Mouse (Mus musculus) left cerebral cortex, adult 2 months (tissue): ENCODE results near the gene Hps5. TPM values are rescaled to one million over a fixed set of nuclear protein-coding genes. Genes with fewer than 3 reads are reported as not detected.

ENCODE experiments used
- DNase-seq, 2 experiments: peaks; one replicate each; pipeline ENCODE4 v3.0.0; 2021 to 2022; ENCODE audit warnings: low spot score in 2 of 2, mixed read lengths in 1 of 2; ENCODE audit errors: extremely low spot score in 1 of 2
- H3K27ac ChIP-seq: fragments of 200-600 bp; 2 replicates; pipeline ENCODE4 v1.8.1; 2022
- H3K4me3 ChIP-seq: fragments of 200-600 bp; 2 replicates; pipeline ENCODE4 v1.8.1; 2022
- CTCF ChIP-seq: fragments of 200-600 bp; IDR thresholded peaks from 2 replicates; pipeline ENCODE4 v1.8.1; 2022; ENCODE audit warnings: antibody characterized with exemption, mild to moderate bottlenecking, moderate library complexity
- intact Hi-C: fragments of 180-260 bp; cut with DNase I; formaldehyde crosslinking; loops from one replicate; pipeline ENCODE4 v1.15.1; 2025
- long read RNA-seq, 2 experiments: library from polyadenylated mRNA; stranded (forward); transcript quantifications; one replicate each; pipeline ENCODE4 v2.0.0; 2021; ENCODE audit warnings: borderline mapping rate in 2 of 2
- total RNA-seq, 2 experiments: library from RNA; stranded (reverse); gene quantifications; 2 replicates each; pipeline ENCODE4 v1.2.3; 2021

Gene Hps5
- 10 to 100 TPM; 14.6 to 16.8 TPM for total RNA-seq
- long read RNA-seq, experiment 1, full-length matches to known transcripts = 1 of 7 reads
- long read RNA-seq, experiment 1, partial matches to known transcripts = 1 of 7 reads
- long read RNA-seq, experiment 1, other reads (novel, unspliced or antisense) = 5 of 7 reads
- long read RNA-seq, experiment 2, full-length matches to known transcripts = 3 of 14 reads
- long read RNA-seq, experiment 2, partial matches to known transcripts = 0 of 14 reads
- long read RNA-seq, experiment 2, other reads (novel, unspliced or antisense) = 11 of 14 reads

GRCm38 (mm10) chr7:46795287-46796205, at the start of gene Hps5, which contains the start of gene Gtf2h1:
Gene Hps5, minus strand, starts transcription at chr7:46796064.
Gene Gtf2h1, plus strand, starts transcription at chr7:46796103.
- intact Hi-C loops = loop anchor here (5.0 kb wide), 2 partner anchors 52 to 212 kb away; partner anchors contain the start of gene Spty2d1
- TF ChIP-seq CTCF = no peak; the same call in 1 of the 2 replicates
- H3K27ac ChIP-seq = peak within 1 kb of the TSS; percentile 99
- peak within 1 kb of the TSS; percentile 92 for H3K4me3 ChIP-seq
- DNase-seq = peak; percentile 97 to 98

- intact Hi-C loops = loop anchor here (5.0 kb wide), 2 partner anchors 48 to 162 kb away; partner anchors contain the start of genes Gtf2h1, Hps5 and Spty2d1
- TF ChIP-seq CTCF = no peak
- peak; percentile 92 to 97 for DNase-seq
- peak overlapping the region; percentile 93 for H3K4me3 ChIP-seq
- H3K27ac ChIP-seq = peak overlapping the region; percentile 95
Observed at GRCm38 (mm10) chr7:46845211-46845977, 49.5 kb upstream of the Hps5 start.

GRCm38 (mm10) chr7:46843576-46843975, 47.7 kb upstream of the Hps5 start:
- Histone ChIP-seq H3K4me3 (no peak overlapping the region), H3K27ac (no peak overlapping the region)
- DNase-seq = no peak
- intact Hi-C loops = no loop called here
- TF ChIP-seq CTCF = no peak

GRCm38 (mm10) chr7:46842278-46842677, 46.4 kb upstream of the Hps5 start:
- intact Hi-C loops = no loop called here
- H3K27ac ChIP-seq = no peak overlapping the region
- no peak overlapping the region for H3K4me3 ChIP-seq
- no peak for TF ChIP-seq CTCF
- DNase-seq = no peak

GRCm38 (mm10) chr7:46840787-46841525, 45.1 kb upstream of the Hps5 start, which contains the start of gene Ldha:
Gene Ldha, plus strand, starts transcription at chr7:46841475.
- no peak within 1 kb of the TSS for H3K27ac ChIP-seq
- TF ChIP-seq CTCF = no peak
- intact Hi-C loops = no loop called here
- H3K4me3 ChIP-seq = no peak within 1 kb of the TSS
- no peak for DNase-seq

GRCm38 (mm10) chr7:46840326-46840725, 44.5 kb upstream of the Hps5 start:
- intact Hi-C loops = no loop called here
- Histone ChIP-seq H3K27ac (no peak overlapping the region), H3K4me3 (no peak overlapping the region)
- no peak for DNase-seq
- TF ChIP-seq CTCF = no peak

GRCm38 (mm10) chr7:46839861-46840260, 44.0 kb upstream of the Hps5 start:
- Histone ChIP-seq H3K27ac (peak overlapping the region; percentile 92), H3K4me3 (no peak overlapping the region)
- TF ChIP-seq CTCF = no peak
- no peak for DNase-seq
- intact Hi-C loops = no loop called here

GRCm38 (mm10) chr7:46839446-46839845, 43.6 kb upstream of the Hps5 start:
- no peak for DNase-seq
- Histone ChIP-seq H3K27ac (peak overlapping the region; percentile 92), H3K4me3 (no peak overlapping the region; the same call in 1 of the 2 replicates)
- TF ChIP-seq CTCF = no peak
- intact Hi-C loops = no loop called here

- DNase-seq = peak; percentile 71
Observed at GRCm38 (mm10) chr7:46838891-46839302, 43.0 kb upstream of the Hps5 start.

GRCm38 (mm10) chr7:46838104-46838671, 42.3 kb upstream of the Hps5 start:
- Histone ChIP-seq H3K4me3 (no peak overlapping the region), H3K27ac (peak overlapping the region; percentile 92)
- intact Hi-C loops = no loop called here
- TF ChIP-seq CTCF = no peak
- DNase-seq = peak; percentile 29 to 32

More at GRCm38 (mm10) chr7:46838891-46839302, 43.0 kb upstream of the Hps5 start:
- no peak for TF ChIP-seq CTCF
- Histone ChIP-seq H3K27ac (peak overlapping the region; percentile 92), H3K4me3 (no peak overlapping the region; the same call in 1 of the 2 replicates)
- intact Hi-C loops = no loop called here
